Mouse (Mus musculus): ENCODE data around the gene Krt7.
A peak's percentile ranks its signal among the peaks of the same experiment; 100 is the strongest.

The Krt7 gene

GRCm38 (mm10) chr15:101410775-101411174 lies at the start of gene Krt7:
Krt7 (plus strand) TSS chr15:101411043.
- no peak for DNase-seq

GRCm38 (mm10) chr15:101362393-101363010 lies 48.3 kb upstream of the Krt7 start:
- no peak for DNase-seq

- no peak for DNase-seq
Observed at GRCm38 (mm10) chr15:101363933-101364332, 46.9 kb upstream of the Krt7 start.

- DNase-seq = no peak
Observed at GRCm38 (mm10) chr15:101364425-101364824, 46.4 kb upstream of the Krt7 start.

- no peak for DNase-seq
Observed at GRCm38 (mm10) chr15:101364891-101365671, 45.8 kb upstream of the Krt7 start.

GRCm38 (mm10) chr15:101365721-101366120 lies 45.1 kb upstream of the Krt7 start:
- DNase-seq = no peak

- no peak for DNase-seq
Observed at GRCm38 (mm10) chr15:101366482-101366881, 44.4 kb upstream of the Krt7 start.

- DNase-seq = no peak
Observed at GRCm38 (mm10) chr15:101366926-101367325, 43.9 kb upstream of the Krt7 start.

GRCm38 (mm10) chr15:101367497-101367896 lies 43.3 kb upstream of the Krt7 start:
- no peak for DNase-seq

GRCm38 (mm10) chr15:101368015-101368414 lies 42.8 kb upstream of the Krt7 start:
- no peak for DNase-seq

GRCm38 (mm10) chr15:101368502-101369381 lies 42.1 kb upstream of the Krt7 start:
- no peak for DNase-seq

GRCm38 (mm10) chr15:101369382-101370100 lies 41.3 kb upstream of the Krt7 start:
- DNase-seq = no peak

GRCm38 (mm10) chr15:101370101-101370911 lies 40.5 kb upstream of the Krt7 start, which contains the start of gene Krt80:
Krt80 (minus strand) TSS chr15:101370162.
- DNase-seq = peak in 1 of 2 experiments; percentile 40

GRCm38 (mm10) chr15:101371141-101371985 lies 39.5 kb upstream of the Krt7 start:
- no peak for DNase-seq

- no peak for DNase-seq
Observed at GRCm38 (mm10) chr15:101372131-101372977, 38.5 kb upstream of the Krt7 start.

GRCm38 (mm10) chr15:101373286-101373898 lies 37.5 kb upstream of the Krt7 start:
- DNase-seq = no peak

- DNase-seq = no peak
Observed at GRCm38 (mm10) chr15:101374879-101375278, 36.0 kb upstream of the Krt7 start.

- peak; percentile 62 to 76 for DNase-seq
Observed at GRCm38 (mm10) chr15:101375956-101376775, 34.7 kb upstream of the Krt7 start.

- no peak for DNase-seq
Observed at GRCm38 (mm10) chr15:101376776-101377061, 34.1 kb upstream of the Krt7 start.
